Mouse (Mus musculus) left cerebral cortex, postnatal 10 days (tissue): ENCODE measurements at regions not wholly inside any gene's neighbourhood (a gene's known extent, or its start where the extent isn't known, plus 50 kb on each side); places are given as distances from the start of the nearest gene placed in this dataset. TPM values are rescaled to one million over a fixed set of nuclear protein-coding genes. Genes with fewer than 3 reads are reported as not detected.

ENCODE experiments used
- DNase-seq, 2 experiments: peaks; one replicate each; pipeline ENCODE4 v3.0.0; 2021 to 2022; ENCODE audit warnings: low spot score in 2 of 2, mixed read lengths in 1 of 2; ENCODE audit errors: extremely low spot score in 1 of 2
- intact Hi-C: fragments of 180-260 bp; cut with DNase I; formaldehyde crosslinking; loops from one replicate; pipeline ENCODE4 v1.15.1; 2025
- microRNA-seq: library from miRNA; unstranded; fragments of <30 nt; microRNA quantifications from one replicate; pipeline ENCODE4 v1.2.0, GENCODE M21; 2022

DNA sequence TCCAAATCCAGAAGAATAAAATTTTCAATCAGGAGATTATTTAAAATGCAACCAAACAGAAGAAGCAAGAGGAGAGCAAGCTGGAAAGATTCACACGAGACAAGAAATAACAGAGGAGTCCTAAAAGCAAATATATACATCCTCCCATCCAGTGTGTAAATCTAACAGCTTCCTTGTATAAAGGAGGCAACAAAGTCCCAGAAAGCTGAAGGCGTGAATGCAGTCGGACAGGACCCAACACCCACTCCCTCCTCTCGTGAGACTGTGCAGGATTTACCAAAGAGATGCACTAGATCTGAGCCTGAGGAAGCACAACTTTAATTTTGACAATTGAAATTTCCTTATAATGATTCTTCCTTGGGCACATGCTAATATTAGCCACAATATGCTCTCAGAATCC is 103.0 kb upstream of the Dcn start:
- intact Hi-C loops, result loop anchor here (5.0 kb wide), 1 partner anchor 296 kb away; no protein-coding TSS in a partner anchor
- no peak for DNase-seq

DNA sequence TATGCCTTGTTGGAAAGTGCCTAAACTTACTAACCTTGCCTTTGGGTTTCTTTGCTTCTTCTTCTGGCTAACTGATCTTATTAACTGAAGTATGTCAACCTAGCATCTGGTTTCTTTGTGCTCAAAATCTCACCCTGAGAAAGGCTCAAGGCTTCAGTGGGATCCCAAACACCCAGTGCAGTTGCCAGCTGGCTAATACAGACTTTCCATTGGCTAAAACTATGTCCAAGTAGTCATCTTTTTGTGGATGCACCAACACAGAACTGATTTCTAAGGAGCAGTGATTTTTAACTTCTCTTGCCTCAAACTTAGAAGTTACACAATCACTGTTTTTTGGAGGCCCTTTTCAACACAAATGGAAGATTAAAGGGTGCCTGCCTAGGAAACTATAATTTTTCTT is 97.8 kb upstream of the Dcn start:
- intact Hi-C loops, result no loop called here
- DNase-seq, result no peak

DNA sequence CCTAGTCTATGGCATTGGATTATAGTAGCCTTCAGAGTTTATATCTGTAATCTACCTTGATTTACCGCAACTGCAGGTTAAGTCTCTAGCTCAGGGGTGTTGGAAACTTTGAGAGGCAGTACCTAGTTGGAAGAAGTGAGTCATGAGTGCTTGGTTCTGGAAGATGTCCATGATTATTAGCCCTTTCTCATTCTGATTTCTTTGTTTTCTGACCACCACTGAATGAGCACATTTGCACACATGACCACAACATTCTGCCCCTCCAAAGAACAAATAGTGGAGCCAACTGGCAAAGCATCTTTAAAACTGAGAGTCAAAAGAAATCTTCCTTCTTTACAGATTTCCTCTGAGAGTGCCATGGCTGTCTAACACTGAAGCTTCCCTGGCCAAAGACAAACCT is 95.5 kb upstream of the Dcn start:
- intact Hi-C loops, result no loop called here
- no peak for DNase-seq

DNA sequence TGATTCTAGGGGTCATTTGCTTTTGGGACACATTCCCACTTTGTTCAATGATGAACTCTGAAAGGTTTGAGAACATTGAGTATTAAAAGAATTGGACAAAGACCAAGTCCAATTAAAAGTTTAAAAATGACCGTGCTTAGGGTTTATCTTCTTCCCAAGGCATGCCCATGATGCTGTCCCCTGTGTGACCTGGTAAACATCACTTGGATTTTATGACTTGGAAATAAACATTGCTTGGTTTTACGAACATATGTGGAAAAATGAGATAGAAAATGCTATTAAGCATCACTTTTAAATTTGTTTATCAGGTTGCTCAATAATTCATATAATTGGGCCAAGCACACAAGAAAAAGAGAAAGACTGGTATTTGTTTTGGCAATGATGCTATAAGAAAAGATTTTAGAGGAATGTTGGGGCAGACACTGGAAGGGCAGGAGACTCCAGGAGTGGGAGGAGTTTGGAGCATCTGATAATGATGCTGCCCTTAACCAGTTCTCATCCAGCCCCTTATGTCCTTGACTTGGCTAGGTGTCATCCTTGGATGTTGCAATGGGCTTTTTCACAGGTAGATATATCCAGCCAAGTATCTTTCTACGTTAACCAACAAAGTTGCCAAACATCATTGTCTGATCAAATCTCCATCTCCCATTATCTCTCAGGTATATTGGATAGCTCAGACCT is 92.1 kb upstream of the Dcn start:
- DNase-seq, result no peak
- intact Hi-C loops, result no loop called here

DNA sequence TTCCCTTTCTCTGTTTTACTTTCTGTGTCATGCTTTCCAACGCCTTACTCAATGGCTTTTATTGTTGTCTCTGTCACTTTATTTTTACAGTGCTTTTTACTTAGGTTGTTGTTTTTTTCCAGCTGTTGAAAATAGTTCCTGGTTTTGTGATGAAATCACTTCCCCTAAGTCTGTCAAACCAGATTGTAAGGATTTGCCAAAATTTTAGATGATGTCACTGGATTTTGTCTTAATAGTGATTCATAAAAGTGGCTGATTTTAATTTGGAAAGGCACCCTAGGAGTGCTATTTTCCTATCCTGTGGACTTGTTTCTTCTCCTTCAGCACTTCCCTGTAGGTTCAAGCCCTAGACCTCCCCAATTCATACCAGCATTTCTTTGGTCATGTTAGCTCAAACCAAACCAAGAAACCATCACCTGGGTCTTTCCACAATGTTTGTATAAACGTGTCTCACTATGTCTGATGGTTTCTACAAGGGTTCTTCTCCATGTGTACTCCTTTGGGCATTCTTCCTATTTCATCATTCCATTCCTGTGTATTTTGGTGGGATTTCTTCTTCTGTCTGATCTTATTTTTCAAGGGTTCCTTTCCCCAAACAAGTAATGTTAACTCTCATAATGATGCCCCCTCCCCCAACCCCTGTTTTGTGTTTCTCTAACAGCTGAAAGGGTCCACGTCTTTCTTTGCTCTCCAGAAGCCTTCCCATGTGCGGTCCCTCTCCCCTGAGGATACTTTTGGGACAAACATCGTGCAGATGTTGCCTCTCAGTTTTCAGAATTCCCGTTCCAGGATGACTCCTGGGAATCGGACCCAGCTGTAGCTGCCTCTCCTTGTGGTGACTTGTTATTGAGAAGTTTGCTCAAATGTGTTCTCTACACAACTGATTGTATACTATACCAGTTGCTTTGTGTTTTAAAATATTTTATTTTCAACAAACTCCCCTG is 89.5 kb upstream of the Dcn start:
- intact Hi-C loops, result no loop called here
- DNase-seq, result peak in 1 of 2 experiments; percentile 21

DNA sequence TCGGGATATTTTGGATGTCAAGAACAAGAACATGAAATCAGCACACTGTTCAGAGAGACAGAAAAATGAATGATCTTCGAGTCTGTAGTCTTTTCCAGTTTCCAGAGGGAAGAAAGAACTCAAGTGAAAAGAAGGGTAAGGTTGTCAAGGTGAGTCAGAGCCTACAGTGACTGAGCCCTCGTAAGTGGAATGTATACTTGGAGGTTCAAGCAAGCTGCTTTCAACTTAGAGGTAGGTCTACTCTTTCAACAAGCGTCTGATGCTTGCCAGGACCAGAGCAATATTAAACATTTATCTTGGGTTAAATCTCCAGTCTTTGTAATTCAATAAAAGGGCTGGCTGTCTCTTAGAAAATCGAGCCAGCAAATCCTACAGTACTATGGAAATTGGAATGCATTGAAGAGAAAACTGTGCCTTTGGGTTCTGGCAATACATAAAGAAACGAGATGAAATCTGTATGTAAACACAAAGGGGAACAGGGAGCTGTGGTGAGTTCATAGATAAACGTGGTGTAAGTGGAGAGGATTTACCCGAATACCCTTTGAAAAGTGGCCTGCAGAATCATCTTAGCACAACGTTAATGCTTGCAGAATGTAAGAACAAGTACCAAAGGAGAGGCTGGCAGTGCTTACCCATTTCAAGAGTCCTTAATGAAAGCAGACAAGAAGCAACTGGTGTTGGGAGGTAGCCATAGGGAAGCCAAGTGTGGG is 82.2 kb upstream of the Dcn start:
- no peak for DNase-seq
- intact Hi-C loops, result no loop called here

DNA sequence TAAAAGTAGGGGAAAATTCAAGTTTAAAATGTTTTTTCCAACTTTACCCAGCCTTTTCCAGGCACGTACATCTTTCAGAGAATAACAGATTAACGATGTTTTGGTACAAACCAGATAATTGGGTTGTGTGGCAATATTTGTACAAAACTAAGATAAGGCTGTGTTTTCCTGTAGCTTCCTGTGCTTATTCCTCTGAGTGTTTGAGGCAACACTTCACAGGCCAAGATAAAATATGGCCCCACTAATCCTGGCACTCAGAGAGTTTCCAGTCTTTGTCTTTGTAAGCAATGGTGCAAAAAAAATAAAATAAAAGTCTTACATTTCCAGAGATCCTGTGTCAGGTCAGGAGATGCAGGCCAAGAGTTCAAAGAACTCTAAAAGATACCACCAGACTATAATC is 81.5 kb upstream of the Dcn start:
- intact Hi-C loops, result no loop called here
- no peak for DNase-seq

DNA sequence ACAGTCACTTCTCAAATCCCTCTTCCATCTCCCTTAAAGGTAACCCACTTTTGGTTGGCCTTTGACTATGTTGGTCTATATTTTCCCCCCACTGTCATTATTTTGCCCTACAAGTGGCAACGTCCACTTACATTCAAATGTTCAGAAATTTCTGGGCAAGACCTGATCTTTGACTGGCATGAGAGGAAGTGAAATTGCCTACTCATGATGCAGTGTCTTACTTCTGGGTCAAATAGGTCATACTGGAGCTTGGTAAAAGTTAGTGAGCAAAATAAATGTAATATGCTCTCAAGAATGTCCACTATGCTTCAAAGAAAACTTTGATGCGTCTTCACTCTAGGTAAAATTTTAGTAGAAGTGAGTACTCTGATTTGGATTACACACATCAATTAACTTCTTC is 76.9 kb upstream of the Dcn start:
- intact Hi-C loops, result no loop called here
- DNase-seq, result no peak

DNA sequence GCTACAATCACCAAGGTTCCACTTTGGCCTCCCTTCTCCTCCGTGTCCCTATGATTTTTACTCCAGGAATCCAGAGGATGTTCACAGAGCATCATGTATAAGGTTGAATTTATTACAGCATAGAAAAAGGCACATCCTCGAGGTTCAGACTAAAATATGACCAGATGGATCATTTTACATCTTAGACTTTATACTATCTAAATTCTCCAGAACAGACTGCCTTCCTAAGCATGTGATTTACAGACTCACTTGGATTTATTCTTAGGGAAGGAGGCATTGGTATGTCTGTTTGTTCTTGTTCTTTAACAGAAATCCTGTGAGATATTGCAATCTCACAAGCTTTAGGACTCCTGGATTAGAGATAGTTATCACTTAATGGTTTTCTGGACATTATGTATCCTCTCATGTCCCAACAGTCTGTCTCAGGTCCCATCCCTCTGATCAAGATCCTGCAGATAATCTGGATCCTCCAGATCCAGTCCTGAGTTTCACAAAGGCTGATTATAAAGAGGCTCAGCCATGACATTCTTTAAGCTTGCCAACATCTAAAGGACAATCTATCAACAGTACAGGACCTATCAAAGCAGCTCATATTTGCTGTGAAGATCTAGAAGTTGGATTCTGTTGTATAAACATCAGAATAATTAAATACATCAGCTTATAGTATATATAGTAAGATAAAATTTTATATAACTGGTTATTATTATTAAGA is 75.2 kb upstream of the Dcn start:
- intact Hi-C loops, result no loop called here
- peak in 1 of 2 experiments; percentile 8 for DNase-seq

DNA sequence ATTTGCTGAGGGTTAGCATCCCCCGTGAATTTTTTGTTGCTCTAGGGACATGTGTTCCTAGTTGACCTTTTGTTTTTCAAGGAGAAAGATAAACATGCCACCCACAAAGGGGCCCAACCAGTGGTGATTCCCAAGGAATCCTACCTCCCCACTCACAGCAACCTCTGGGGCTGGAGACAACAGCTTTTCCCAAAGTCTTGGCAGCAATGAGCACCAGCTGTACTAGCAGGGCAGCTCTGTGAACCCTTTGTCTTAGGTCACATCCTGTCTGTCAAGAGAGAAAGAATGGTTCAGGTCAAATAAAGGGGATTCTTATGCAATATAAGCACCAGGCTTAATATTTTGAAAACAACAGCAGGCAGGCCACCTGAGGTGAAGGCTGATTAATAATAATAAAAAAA is 70.2 kb upstream of the Dcn start:
- intact Hi-C loops, result no loop called here
- peak in 1 of 2 experiments; percentile 39 for DNase-seq

DNA sequence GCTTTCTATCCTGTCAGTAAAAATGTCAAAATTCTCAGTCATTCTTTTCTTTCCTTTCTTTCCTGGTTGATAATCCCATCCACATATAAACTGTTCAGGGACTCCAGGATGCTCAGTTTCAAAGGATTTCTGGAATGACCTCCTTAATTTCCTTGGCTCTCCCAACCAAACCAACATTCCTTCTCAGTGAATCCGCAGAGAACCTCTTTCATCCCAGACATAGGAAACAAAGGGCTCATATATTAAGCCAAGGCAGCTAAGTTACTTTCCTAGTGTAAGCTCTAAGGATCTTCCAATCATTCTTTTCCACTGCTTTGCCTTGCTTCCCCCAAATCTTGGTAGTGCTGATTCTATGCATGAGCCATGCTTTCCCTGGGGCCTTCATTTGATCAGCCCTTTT is 69.5 kb upstream of the Dcn start:
- intact Hi-C loops, result no loop called here
- DNase-seq, result no peak

DNA sequence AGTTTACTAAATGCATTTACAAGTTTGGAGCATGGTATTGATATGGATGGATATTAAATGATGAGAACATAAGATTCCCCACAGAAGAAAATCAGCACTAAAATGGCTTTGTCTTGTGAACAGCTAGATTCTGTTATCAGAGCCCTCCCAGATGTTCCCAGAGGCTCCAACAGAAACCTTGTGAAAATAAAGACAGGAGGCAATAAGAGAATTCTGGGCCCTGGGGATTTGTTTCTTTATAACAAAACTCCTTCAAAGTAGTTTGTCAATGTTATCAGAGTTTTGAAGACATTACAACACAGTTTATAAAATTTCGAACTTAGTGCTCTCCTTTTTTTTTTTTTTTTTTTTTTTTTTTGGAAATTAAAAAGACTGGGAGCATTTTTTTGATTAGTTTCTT is 56.8 kb upstream of the Dcn start:
- DNase-seq, result no peak
- intact Hi-C loops, result no loop called here

DNA sequence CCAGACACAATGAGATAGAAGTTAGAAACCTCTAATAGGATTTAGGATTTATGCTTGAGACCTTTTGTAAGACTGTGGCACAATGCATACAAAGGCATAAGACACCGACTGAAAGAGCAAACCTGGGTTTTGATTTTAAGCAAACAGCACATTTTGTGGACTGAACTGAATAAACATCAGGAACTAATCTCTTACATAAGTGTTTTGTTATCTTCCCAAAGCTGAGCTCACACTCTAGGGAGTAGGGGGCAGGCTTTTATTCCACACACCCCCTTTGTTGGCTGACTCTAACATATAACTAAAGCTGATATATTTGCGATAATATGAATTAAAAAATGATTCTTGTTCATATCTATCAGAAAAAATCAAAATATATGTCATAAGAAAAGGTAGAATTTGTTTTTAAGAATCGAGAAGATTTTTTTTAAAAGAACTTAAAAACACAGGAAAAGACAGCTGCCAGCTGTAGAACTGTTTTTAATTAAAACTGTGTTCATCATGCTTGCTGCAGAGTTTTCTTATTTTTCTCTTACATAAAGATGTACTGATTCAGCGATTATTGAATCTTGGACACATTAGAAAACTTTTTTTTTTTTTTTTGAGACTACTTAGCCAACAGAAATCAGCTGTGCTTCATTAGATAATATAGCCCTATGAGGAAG is 56.2 kb upstream of the Dcn start:
- intact Hi-C loops, result no loop called here
- no peak for DNase-seq

Small RNA genes in the stretch of these regions (microRNA-seq; reads per million reads assigned to microRNA genes)
- gene Gm24587, result not detected
- gene Mir3966, result not detected
